Mouse (Mus musculus) myocyte (in vitro differentiated cells): ENCODE measurements at regions not wholly inside any gene's neighbourhood (a gene's known extent, or its start where the extent isn't known, plus 50 kb on each side); places are given as distances from the start of the nearest gene placed in this dataset.

Experiments
- H3K27me3 ChIP-seq: one replicate; pipeline ENCODE4 v1.6.1; 2011; ENCODE audit not compliant: control insufficient read depth, insufficient read depth, insufficient read length
- H3K36me3 ChIP-seq: one replicate; pipeline ENCODE4 v1.6.1; 2011; ENCODE audit not compliant: control insufficient read depth, insufficient read depth
- H3K4me2 ChIP-seq: one replicate; pipeline ENCODE4 v1.6.1; 2011; ENCODE audit warnings: low read depth, control low read depth
- H3K4me3 ChIP-seq: one replicate; pipeline ENCODE4 v1.5.1; 2011; ENCODE audit warnings: mild to moderate bottlenecking, control low read depth, moderate library complexity
- H3K79me2 ChIP-seq: one replicate; pipeline ENCODE4 v1.6.1; 2011; ENCODE audit not compliant: control insufficient read depth, insufficient read depth
- H3ac ChIP-seq: one replicate; pipeline ENCODE4 v1.6.1; 2011; ENCODE audit not compliant: control insufficient read depth, insufficient read length
- CEBPB ChIP-seq: IDR thresholded peaks from 2 replicates; pipeline ENCODE4 v1.6.1; 2011; ENCODE audit warnings: mild to moderate bottlenecking, moderate library complexity; ENCODE audit not compliant: poor library complexity, insufficient read depth, severe bottlenecking
- E2F4 ChIP-seq: IDR thresholded peaks from one replicate; pipeline ENCODE4 v1.6.1; 2011; ENCODE audit warnings: mild to moderate bottlenecking, control low read depth, moderate library complexity; ENCODE audit not compliant: insufficient read depth
- MAX ChIP-seq: IDR thresholded peaks from one replicate; pipeline ENCODE4 v1.6.1; 2011; ENCODE audit warnings: low read depth, mild to moderate bottlenecking, control low read depth
- MYOD1 ChIP-seq, 3 experiments: IDR thresholded peaks; one replicate each; pipeline ENCODE4 v1.6.1; 2011; ENCODE audit warnings: control low read depth in 2 of 3, low read depth in 2 of 3, mild to moderate bottlenecking in 2 of 3, moderate library complexity in 1 of 3; ENCODE audit not compliant: insufficient read length in 2 of 3, control insufficient read depth in 1 of 3
- MYOG ChIP-seq, 3 experiments: IDR thresholded peaks; one replicate each; pipeline ENCODE4 v1.6.1; 2011; ENCODE audit warnings: control low read depth in 2 of 3, low read depth in 2 of 3, mild to moderate bottlenecking in 2 of 3; ENCODE audit not compliant: insufficient read length in 2 of 3, control insufficient read depth in 1 of 3, insufficient read depth in 1 of 3
- POLR2A ChIP-seq: IDR thresholded peaks from one replicate; pipeline ENCODE4 v1.6.1; 2011; ENCODE audit warnings: low read depth, mild to moderate bottlenecking, control low read depth, moderate library complexity; ENCODE audit not compliant: insufficient read length
- POLR2AphosphoS2 ChIP-seq: IDR thresholded peaks from one replicate; pipeline ENCODE4 v1.6.1; 2011; ENCODE audit warnings: low read depth, control low read depth; ENCODE audit not compliant: insufficient read length
- REST ChIP-seq: IDR thresholded peaks from one replicate; pipeline ENCODE4 v1.6.1; 2011; ENCODE audit warnings: mild to moderate bottlenecking, control low read depth, moderate library complexity; ENCODE audit not compliant: insufficient read depth, insufficient read length
- SRF ChIP-seq: IDR thresholded peaks from one replicate; pipeline ENCODE4 v1.6.1; 2011; ENCODE audit warnings: low read depth; ENCODE audit not compliant: control insufficient read depth, insufficient read length
- TCF12 ChIP-seq: IDR thresholded peaks from one replicate; pipeline ENCODE4 v1.6.1; 2011; ENCODE audit warnings: mild to moderate bottlenecking, control low read depth; ENCODE audit not compliant: poor library complexity, insufficient read depth, severe bottlenecking
- TCF3 ChIP-seq: IDR thresholded peaks from one replicate; pipeline ENCODE4 v1.6.1; 2011; ENCODE audit warnings: low read depth, control low read depth; ENCODE audit not compliant: insufficient read length
- USF1 ChIP-seq: IDR thresholded peaks from one replicate; pipeline ENCODE4 v1.6.1; 2011; ENCODE audit warnings: low read depth, mild to moderate bottlenecking, control low read depth, moderate library complexity

- H3K27me3 ChIP-seq = peaks cover 5% of the 10 kb centered on the region
These were observed 79.8 kb upstream of the Ppp2r5c start for GRCm38 (mm10) chr12:110367102-110367501.

DNA sequence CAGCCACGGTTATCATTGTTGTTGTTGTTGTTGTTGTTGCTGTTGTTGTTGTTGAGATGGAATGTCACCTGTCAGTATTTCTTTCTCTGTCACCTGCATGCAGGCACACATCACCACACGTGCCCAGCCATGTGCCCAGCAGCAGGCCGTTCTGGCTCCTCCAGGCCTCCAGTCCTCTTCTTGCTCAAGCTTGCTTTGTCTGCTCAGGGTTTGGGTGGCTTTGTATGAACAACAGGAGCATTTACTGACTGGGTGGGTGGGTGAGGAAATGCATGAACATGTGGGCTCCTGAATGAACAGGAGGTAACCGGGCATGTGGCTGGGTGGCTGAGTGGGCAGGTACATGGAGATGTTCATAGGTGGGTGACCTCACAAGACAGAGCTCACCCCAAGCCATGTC, 79.1 kb upstream of the Ppp2r5c start:
- TF ChIP-seq TCF3 (no peak), SRF (no peak), CEBPB (no peak), E2F4 (no peak), MAX (no peak), TCF12 (no peak), USF1 (no peak), POLR2AphosphoS2 (no peak), MYOG (IDR thresholded peaks at IDR 0.05; ENCODE audit: control insufficient read depth in 1 of 3, insufficient read depth in 1 of 3, insufficient read length in 2 of 3, low read depth in 2 of 3) (no peak), REST (no peak), POLR2A (no peak), MYOD1 (IDR thresholded peaks at IDR 0.05; ENCODE audit: control insufficient read depth in 1 of 3, insufficient read length in 2 of 3, low read depth in 2 of 3) (no peak)
- Histone ChIP-seq H3K36me3 (no peaks in the 10 kb centered on the region), H3ac (no peak overlapping the region), H3K79me2 (no peaks in the 10 kb centered on the region), H3K4me3 (no peak overlapping the region), H3K27me3 (peaks cover 5% of the 10 kb centered on the region), H3K4me2 (no peak overlapping the region)

More at GRCm38 (mm10) chr12:110367102-110367501, 79.8 kb upstream of the Ppp2r5c start:
- H3ac ChIP-seq = no peak overlapping the region
- no peak for TF ChIP-seq POLR2A
- TF ChIP-seq SRF = no peak
- no peak for TF ChIP-seq MYOG (IDR thresholded peaks at IDR 0.05; ENCODE audit: control insufficient read depth in 1 of 3, insufficient read depth in 1 of 3, insufficient read length in 2 of 3, low read depth in 2 of 3)
- TF ChIP-seq CEBPB = no peak
- TF ChIP-seq POLR2AphosphoS2 = no peak
- TF ChIP-seq MYOD1 (IDR thresholded peaks at IDR 0.05; ENCODE audit: control insufficient read depth in 1 of 3, insufficient read length in 2 of 3, low read depth in 2 of 3) = no peak
- no peak overlapping the region for H3K4me3 ChIP-seq
- no peaks in the 10 kb centered on the region for H3K36me3 ChIP-seq
- H3K79me2 ChIP-seq = no peaks in the 10 kb centered on the region
- H3K4me2 ChIP-seq = no peak overlapping the region

DNA sequence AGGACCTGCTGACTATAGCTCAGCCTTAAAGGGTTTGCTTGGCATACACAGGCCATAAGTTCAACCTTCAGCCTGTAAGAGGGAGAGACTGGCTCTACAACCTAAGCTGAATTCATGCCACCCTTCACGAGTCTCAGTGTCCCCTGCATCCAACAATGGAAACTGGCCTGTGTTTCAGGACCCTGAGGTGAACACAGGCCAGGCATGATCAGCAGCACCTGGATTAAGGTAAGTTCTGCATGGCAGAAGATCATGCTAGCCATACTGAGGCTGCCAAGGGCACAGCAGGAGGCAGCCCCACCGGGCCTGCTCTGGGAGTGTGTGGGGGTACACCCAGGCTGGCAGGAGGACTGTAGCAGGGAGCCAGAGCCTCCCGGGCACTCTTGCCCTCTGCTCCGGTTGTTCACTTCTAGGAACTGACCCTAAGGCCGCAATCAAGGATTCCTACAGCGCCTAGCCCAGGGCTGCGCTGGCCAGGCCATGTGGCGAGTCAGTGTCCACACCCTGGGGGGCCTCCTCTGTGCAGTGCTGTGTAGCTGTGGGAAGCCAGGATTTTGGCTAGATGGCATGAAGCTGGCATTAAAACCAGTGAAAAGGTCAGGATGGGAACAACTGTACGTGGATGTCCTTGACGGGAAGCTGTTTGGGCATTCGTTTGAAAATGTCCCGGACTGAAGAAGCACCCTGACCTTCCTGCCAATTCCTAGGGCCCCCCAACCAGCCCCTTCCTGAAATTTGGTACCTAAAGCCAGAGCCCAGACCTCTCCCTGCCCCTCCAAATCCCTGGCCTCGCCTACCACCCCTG, 74.8 kb upstream of the Ppp2r5c start:
- Histone ChIP-seq H3K27me3 (peaks cover 22% of the 10 kb centered on the region), H3ac (no peak overlapping the region), H3K4me3 (no peak overlapping the region), H3K79me2 (no peaks in the 10 kb centered on the region), H3K36me3 (no peaks in the 10 kb centered on the region), H3K4me2 (no peak overlapping the region)
- TF ChIP-seq MYOD1 (IDR thresholded peaks at IDR 0.05; ENCODE audit: control insufficient read depth in 1 of 3, insufficient read length in 2 of 3, low read depth in 2 of 3) = no peak
- TF ChIP-seq TCF3 = no peak
- TF ChIP-seq USF1 = no peak
- TF ChIP-seq CEBPB = no peak
- no peak for TF ChIP-seq SRF
- TF ChIP-seq MYOG (IDR thresholded peaks at IDR 0.05; ENCODE audit: control insufficient read depth in 1 of 3, insufficient read depth in 1 of 3, insufficient read length in 2 of 3, low read depth in 2 of 3) = no peak
- no peak for TF ChIP-seq MAX
- TF ChIP-seq POLR2AphosphoS2 = no peak
- TF ChIP-seq REST = no peak
- no peak for TF ChIP-seq TCF12
- no peak for TF ChIP-seq E2F4
- TF ChIP-seq POLR2A = no peak

DNA sequence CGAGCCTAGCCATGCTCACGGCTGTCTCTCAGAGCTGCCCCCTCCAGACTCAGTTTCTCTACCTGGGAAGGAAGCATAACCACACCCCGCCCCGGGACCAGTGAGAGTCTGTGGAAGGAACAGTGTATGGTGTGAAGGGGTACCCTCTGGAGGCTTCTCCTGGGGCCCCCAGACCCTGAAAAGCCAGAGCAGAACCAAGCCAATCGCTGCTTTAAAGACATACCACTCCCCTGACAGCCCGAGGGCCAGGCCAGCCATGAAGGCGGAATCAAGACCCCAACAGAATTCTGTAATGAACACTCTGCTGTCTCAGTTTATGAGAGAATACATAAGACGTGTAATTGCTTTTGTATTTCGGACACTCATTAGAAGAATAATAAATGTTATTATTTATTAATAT, 73.9 kb upstream of the Ppp2r5c start:
- TF ChIP-seq SRF = no peak
- TF ChIP-seq USF1 = no peak
- no peak for TF ChIP-seq MYOD1 (IDR thresholded peaks at IDR 0.05; ENCODE audit: control insufficient read depth in 1 of 3, insufficient read length in 2 of 3, low read depth in 2 of 3)
- TF ChIP-seq REST = no peak
- no peak for TF ChIP-seq MYOG (IDR thresholded peaks at IDR 0.05; ENCODE audit: control insufficient read depth in 1 of 3, insufficient read depth in 1 of 3, insufficient read length in 2 of 3, low read depth in 2 of 3)
- no peak for TF ChIP-seq TCF12
- TF ChIP-seq MAX = no peak
- no peak for TF ChIP-seq POLR2AphosphoS2
- no peak for TF ChIP-seq POLR2A
- no peak for TF ChIP-seq TCF3
- TF ChIP-seq E2F4 = no peak
- no peak overlapping the region for H3K4me3 ChIP-seq
- no peaks in the 10 kb centered on the region for H3K79me2 ChIP-seq
- H3ac ChIP-seq = no peak overlapping the region
- no peak overlapping the region for H3K4me2 ChIP-seq
- peaks cover 22% of the 10 kb centered on the region for H3K27me3 ChIP-seq
- H3K36me3 ChIP-seq = no peaks in the 10 kb centered on the region
